Mouse (Mus musculus) heart, postnatal 14 days (tissue): Measurements from ENCODE around the gene Lrrc36. TPM values are rescaled to one million over a fixed set of nuclear protein-coding genes. Genes with fewer than 3 reads are reported as not detected.

Source experiments
- total RNA-seq, 2 experiments: library from RNA; stranded (reverse); gene quantifications; 2 replicates each; pipeline ENCODE4 v1.2.3; 2021

The Lrrc36 gene
- total RNA-seq, 2 experiments from 2014 or later, result 0.68 to 0.86 TPM

Other genes starting within 250 kb of the Lrrc36 start
- gene Cbfb, start 242.9 kb upstream of the Lrrc36 start, total RNA-seq, result 10 to 100 TPM; 24.4 to 27.9 TPM
- 10 to 100 TPM; 16.7 to 22.0 TPM for gene D230025D16Rik, start 188.4 kb upstream of the Lrrc36 start, total RNA-seq
- gene B3gnt9, start 158.4 kb upstream of the Lrrc36 start, total RNA-seq, result 1 to 10 TPM; 5.1 to 5.6 TPM
- gene Tradd, start 149.0 kb upstream of the Lrrc36 start, total RNA-seq, result 1 to 10 TPM; 6.3 to 7.2 TPM
- gene Fbxl8, start 148.9 kb upstream of the Lrrc36 start, total RNA-seq, result 1 to 10 TPM; 2.4 to 3.1 TPM
- gene Hsf4, start 143.8 kb upstream of the Lrrc36 start, total RNA-seq, result under 1 TPM; 0.73 to 0.96 TPM
- 10 to 100 TPM; 17.9 to 19.0 TPM for gene Nol3, start 137.4 kb upstream of the Lrrc36 start, total RNA-seq
- gene 4931428F04Rik, start 123.7 kb upstream of the Lrrc36 start, total RNA-seq, result 1 to 10 TPM; 1.5 to 3.2 TPM
- 1 to 10 TPM; 8.5 to 8.6 TPM for gene Exoc3l, start 117.5 kb upstream of the Lrrc36 start, total RNA-seq
- gene E2f4, start 115.9 kb upstream of the Lrrc36 start, total RNA-seq, result 10 to 100 TPM; 21.9 to 24.8 TPM
- gene Elmo3, start 108.0 kb upstream of the Lrrc36 start, total RNA-seq, result 1 to 10 TPM in 1 of 2 experiments, under 1 TPM in 1; 0.86 to 1.2 TPM
- gene Lrrc29, start 87.3 kb upstream of the Lrrc36 start, total RNA-seq, result 1 to 10 TPM; 1.7 to 1.9 TPM
- 10 to 100 TPM; 23.3 to 29.6 TPM for gene Tmem208, start 87.2 kb upstream of the Lrrc36 start, total RNA-seq
- gene Fhod1, start 65.6 kb upstream of the Lrrc36 start, total RNA-seq, result 1 to 10 TPM; 9.2 to 9.4 TPM
- gene Slc9a5, start 64.7 kb upstream of the Lrrc36 start, total RNA-seq, result under 1 TPM; 0.83 to 0.86 TPM
- not detected for gene Plekhg4, start 40.3 kb upstream of the Lrrc36 start, total RNA-seq
- not detected for gene Kctd19, start 69 bp upstream of the Lrrc36 start, total RNA-seq
- gene Tppp3, start 58.0 kb downstream of the Lrrc36 start, total RNA-seq, result 10 to 100 TPM; 47.7 to 50.1 TPM
- gene Zdhhc1, start 83.3 kb downstream of the Lrrc36 start, total RNA-seq, result 10 to 100 TPM; 14.9 to 16.3 TPM
- 1 to 10 TPM in 1 of 2 experiments, under 1 TPM in 1; 0.53 to 1.0 TPM for gene Hsd11b2, start 105.2 kb downstream of the Lrrc36 start, total RNA-seq
- 10 to 100 TPM; 57.2 to 57.8 TPM for gene Atp6v0d1, start 152.5 kb downstream of the Lrrc36 start, total RNA-seq
- 10 to 100 TPM; 46.0 to 49.0 TPM for gene Ripor1, start 191.7 kb downstream of the Lrrc36 start, total RNA-seq
- 10 to 100 TPM; 43.8 to 44.6 TPM for gene Ctcf, start 223.0 kb downstream of the Lrrc36 start, total RNA-seq
- not detected for gene Agrp, start 223.8 kb downstream of the Lrrc36 start, total RNA-seq